Mouse (Mus musculus) frontal cortex, postnatal 36 days (tissue): ENCODE measurements around the gene Gm498.

Experiments
- DNase-seq, 2 experiments: peaks; one replicate each; pipeline ENCODE4 v3.0.0; 2022; ENCODE audit warnings: low spot score in 2 of 2

Gene Gm498

GRCm38 (mm10) chr7:143892361-143892760 is 25.7 kb downstream of the Gm498 start:
- no peak for DNase-seq

- peak in 1 of 2 experiments; percentile 30 for DNase-seq
Measured at GRCm38 (mm10) chr7:143900667-143901066, 34.0 kb downstream of the Gm498 start.

- no peak for DNase-seq
Measured at GRCm38 (mm10) chr7:143905176-143905575, 38.5 kb downstream of the Gm498 start.

GRCm38 (mm10) chr7:143905606-143906005 is 39.0 kb downstream of the Gm498 start:
- peak; percentile 17 to 40 for DNase-seq

GRCm38 (mm10) chr7:143913611-143914010 is 47.0 kb downstream of the Gm498 start:
- DNase-seq = no peak

GRCm38 (mm10) chr7:143919031-143919679 is 52.5 kb downstream of the Gm498 start:
- DNase-seq = no peak

- DNase-seq = no peak
Measured at GRCm38 (mm10) chr7:143929899-143930298, 63.3 kb downstream of the Gm498 start.

- peak; percentile 2 to 9 for DNase-seq
Measured at GRCm38 (mm10) chr7:143938647-143939046, 72.0 kb downstream of the Gm498 start.

- DNase-seq = no peak
Measured at GRCm38 (mm10) chr7:143939476-143939875, 72.8 kb downstream of the Gm498 start.

GRCm38 (mm10) chr7:143942941-143943691 is 76.5 kb downstream of the Gm498 start:
- no peak for DNase-seq

- no peak for DNase-seq
Measured at GRCm38 (mm10) chr7:143944421-143944980, 77.9 kb downstream of the Gm498 start.
